Mouse (Mus musculus): ENCODE measurements around the gene Hoxa4. TPM values are rescaled to one million over a fixed set of nuclear protein-coding genes. Genes with fewer than 3 reads are reported as not detected.

Gene Hoxa4
- total and polyA plus RNA-seq, 3 experiments, result 0.19 TPM; not detected in 2

DNA sequence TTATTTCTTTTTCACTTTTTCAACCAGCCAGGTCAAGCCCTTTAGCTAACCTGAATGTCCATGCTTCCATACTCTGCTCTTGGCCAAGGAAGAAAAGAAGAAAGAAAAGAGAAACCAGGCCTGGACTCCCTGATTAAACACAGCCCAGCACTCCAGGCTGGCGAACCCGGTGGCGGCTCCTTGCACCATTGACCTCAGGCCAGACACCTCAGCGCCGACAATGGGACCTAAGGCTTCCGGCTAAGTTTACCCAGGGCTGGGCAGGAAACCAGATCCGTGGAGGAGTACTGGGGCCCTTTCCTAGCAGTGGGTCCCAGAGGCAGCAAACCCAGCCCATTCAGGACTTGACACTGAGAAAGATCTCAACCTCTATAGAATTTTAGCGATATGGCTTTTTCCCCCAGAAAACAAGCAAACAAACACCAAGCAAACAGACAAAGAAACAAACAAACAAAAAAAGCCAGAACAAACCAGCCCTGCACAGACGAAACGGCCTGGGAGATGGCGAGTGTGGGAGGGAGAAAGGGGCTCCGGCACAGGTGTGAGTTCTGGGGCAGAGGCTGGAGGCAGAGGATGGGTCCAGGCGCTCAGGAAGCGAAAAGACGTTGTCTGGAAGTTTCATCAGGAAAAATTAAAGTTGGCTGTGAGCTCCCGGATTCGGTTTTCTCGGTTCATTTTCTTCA, 40.5 kb upstream of the Hoxa4 start:
- no peak overlapping the region for H3K27ac ChIP-seq (ENCODE audit: insufficient read depth, low read depth)
- peaks cover 58% of the 10 kb centered on the region for H3K9me3 ChIP-seq (replicated peaks; ENCODE audit: low read length)
- no peak overlapping the region for H3K4me2 ChIP-seq (ENCODE audit: insufficient read depth, low read depth, poor library complexity, severe bottlenecking)
- no peak for DNase-seq (ENCODE audit: extremely low read depth)
- in situ Hi-C loops (cut with MboI; ENCODE audit: low pct_ligation_motif_present, low pct_unique_long_range_greater_than_20kb, low sequenced_read_pairs), result no loop called here
- H3K36me3 ChIP-seq (replicated peaks in 1 of 2; ENCODE audit: control insufficient read depth in 1 of 2, insufficient read depth in 1 of 2, low read length in 1 of 2), result peaks cover 11 to 77% of the 10 kb centered on the region in 2 experiments
- no peak overlapping the region for H3K4me3 ChIP-seq (replicated peaks in 1 of 3; ENCODE audit: low read depth in 2 of 3, low read length in 2 of 3, poor library complexity in 1 of 3)
- no peaks in the 10 kb centered on the region for H3K27me3 ChIP-seq (replicated peaks)
- TF ChIP-seq HCFC1 (IDR thresholded peaks at IDR 0.05; ENCODE audit: low read depth, low read length) (no peak), ZMIZ1 (IDR thresholded peaks at IDR 0.05; ENCODE audit: low read depth, low read length) (no peak), MAX (IDR thresholded peaks at IDR 0.05; ENCODE audit: low read length) (no peak), JUN (IDR thresholded peaks at IDR 0.05; ENCODE audit: insufficient read depth, low read depth, low read length) (no peak), ETS1 (conservative IDR thresholded peaks at IDR 0.05; ENCODE audit: low read depth, low read length) (no peak), ELF1 (IDR thresholded peaks at IDR 0.05; ENCODE audit: low read depth, low read length) (no peak), RAD21 (IDR thresholded peaks at IDR 0.05; ENCODE audit: low read depth, low read length) (no peak), MXI1 (IDR thresholded peaks at IDR 0.05; ENCODE audit: low read depth, low read length) (no peak), CHD2 (IDR thresholded peaks at IDR 0.05; ENCODE audit: low read length) (no peak), POLR2AphosphoS2 (IDR thresholded peaks at IDR 0.05; ENCODE audit: low read depth, low read length) (no peak), MAFK (IDR thresholded peaks at IDR 0.05; ENCODE audit: insufficient replicate concordance, low read length) (no peak), TCF12 (IDR thresholded peaks at IDR 0.05; ENCODE audit: low read depth, low read length) (no peak), MAZ (IDR thresholded peaks at IDR 0.05; ENCODE audit: low read depth, low read length) (no peak), KAT2A (IDR thresholded peaks at IDR 0.05; ENCODE audit: insufficient replicate concordance, low read length) (no peak), POLR2A (IDR thresholded peaks at IDR 0.05; ENCODE audit: low read depth, low read length) (no peak), NRF1 (IDR thresholded peaks at IDR 0.05; ENCODE audit: low read depth, low read length) (no peak), MEF2A (IDR thresholded peaks at IDR 0.05; ENCODE audit: borderline replicate concordance, low read depth, low read length) (no peak)
- dilution Hi-C loops (cut with MboI; ENCODE audit: extremely low pct_ligation_motif_present, extremely low pct_unique_long_range_greater_than_20kb, low sequenced_read_pairs), result no loop called here
- H3K4me1 ChIP-seq (ENCODE audit: control insufficient read depth in 1 of 2, insufficient read depth in 2 of 2), result no peaks in the 10 kb centered on the region
- no peaks in the 10 kb centered on the region for H3K79me2 ChIP-seq (replicated peaks; ENCODE audit: control insufficient read depth, extremely low read depth, insufficient read depth, poor library complexity, severe bottlenecking)
- no peak overlapping the region for H3K9ac ChIP-seq (ENCODE audit: insufficient read depth, low read depth)

DNA sequence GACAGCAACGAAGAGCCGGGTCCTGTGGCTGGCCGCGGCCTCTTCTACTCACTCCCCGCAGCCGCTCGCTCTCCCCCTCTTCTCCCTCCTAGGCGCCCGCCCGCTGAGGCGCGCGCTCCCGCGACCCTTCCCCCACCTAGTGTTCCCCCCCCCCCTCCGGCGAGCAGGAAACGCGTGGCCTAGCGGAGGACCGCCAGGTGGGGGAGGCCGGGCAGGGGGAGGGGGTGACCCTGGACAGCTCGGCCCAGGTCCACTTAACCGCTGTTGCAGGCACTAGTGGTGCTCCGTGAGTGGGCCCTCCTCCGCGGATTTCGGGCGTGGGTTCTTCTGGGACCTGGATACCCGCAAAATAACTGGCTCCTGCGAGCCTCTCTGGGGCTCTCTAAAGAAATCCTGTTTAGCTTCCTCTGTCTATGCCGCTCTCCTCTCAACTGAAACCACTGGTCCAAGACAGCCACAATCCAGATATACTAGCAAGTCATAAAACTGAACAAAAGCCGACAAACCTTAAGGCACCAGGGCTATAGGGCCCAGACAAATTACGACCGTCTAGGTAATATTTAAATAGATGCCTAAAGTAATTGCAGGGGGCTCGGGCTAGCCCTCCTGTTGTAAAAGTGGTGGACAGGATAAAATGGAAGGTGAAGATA, 39.1 kb upstream of the Hoxa4 start, which contains the start of gene Hoxa9:
Hoxa9 (minus strand) TSS at position 574 of the 650 bp plus-strand sequence.
- no peak within 1 kb of the TSS for H3K4me2 ChIP-seq (ENCODE audit: insufficient read depth, low read depth, poor library complexity, severe bottlenecking)
- H3K4me3 ChIP-seq (replicated peaks in 1 of 3; ENCODE audit: low read depth in 2 of 3, low read length in 2 of 3, poor library complexity in 1 of 3), result no peak within 1 kb of the TSS
- TF ChIP-seq CHD2 (IDR thresholded peaks at IDR 0.05; ENCODE audit: low read length) (no peak), POLR2A (IDR thresholded peaks at IDR 0.05; ENCODE audit: low read depth, low read length) (no peak), TCF12 (IDR thresholded peaks at IDR 0.05; ENCODE audit: low read depth, low read length) (no peak), BHLHE40 (IDR thresholded peaks at IDR 0.05; ENCODE audit: low read depth, low read length) (no peak), GABPA (IDR thresholded peaks at IDR 0.05; ENCODE audit: insufficient replicate concordance, low read depth, low read length) (no peak), CTCF (conservative IDR thresholded peaks at IDR 0.05 in 1 of 2, IDR thresholded peaks at IDR 0.05 in 1 of 2; ENCODE audit: low read depth in 2 of 2, low read length in 2 of 2) (no peak), HCFC1 (IDR thresholded peaks at IDR 0.05; ENCODE audit: low read depth, low read length) (no peak), KAT2A (IDR thresholded peaks at IDR 0.05; ENCODE audit: insufficient replicate concordance, low read length) (no peak), MEF2A (IDR thresholded peaks at IDR 0.05; ENCODE audit: borderline replicate concordance, low read depth, low read length) (no peak), E2F4 (IDR thresholded peaks at IDR 0.05; ENCODE audit: insufficient replicate concordance, low read depth, low read length) (no peak), SIN3A (IDR thresholded peaks at IDR 0.05; ENCODE audit: low read length) (no peak), MXI1 (IDR thresholded peaks at IDR 0.05; ENCODE audit: low read depth, low read length) (no peak), POLR2AphosphoS2 (IDR thresholded peaks at IDR 0.05; ENCODE audit: low read depth, low read length) (no peak)
- H3K27ac ChIP-seq (ENCODE audit: insufficient read depth, low read depth), result no peak within 1 kb of the TSS
- peaks cover 11 to 68% of the 10 kb centered on the region in 2 experiments for H3K36me3 ChIP-seq (replicated peaks in 1 of 2; ENCODE audit: control insufficient read depth in 1 of 2, insufficient read depth in 1 of 2, low read length in 1 of 2)
- H3K9me3 ChIP-seq (replicated peaks; ENCODE audit: low read length), result peaks cover 58% of the 10 kb centered on the region
- H3K27me3 ChIP-seq (replicated peaks), result no peaks in the 10 kb centered on the region
- DNase-seq (ENCODE audit: extremely low read depth), result no peak
- H3K79me2 ChIP-seq (replicated peaks; ENCODE audit: control insufficient read depth, extremely low read depth, insufficient read depth, poor library complexity, severe bottlenecking), result no peaks in the 10 kb centered on the region
- dilution Hi-C loops (cut with MboI; ENCODE audit: extremely low pct_ligation_motif_present, extremely low pct_unique_long_range_greater_than_20kb, low sequenced_read_pairs) (no loop called here), in situ Hi-C loops (cut with MboI; ENCODE audit: low pct_ligation_motif_present, low pct_unique_long_range_greater_than_20kb, low sequenced_read_pairs) (no loop called here)
- no peaks in the 10 kb centered on the region for H3K4me1 ChIP-seq (ENCODE audit: control insufficient read depth in 1 of 2, insufficient read depth in 2 of 2)
- H3K9ac ChIP-seq (ENCODE audit: insufficient read depth, low read depth), result no peak within 1 kb of the TSS

All from CH12.LX (cell line).